Mouse (Mus musculus) spleen, postnatal 36 days (tissue): ENCODE measurements around the gene Gkn3.

Experiments used
- DNase-seq, 2 experiments: peaks; one replicate each; pipeline ENCODE4 v3.0.0; 2022; ENCODE audit warnings: low spot score in 2 of 2, mixed read lengths in 1 of 2

Gkn3 gene

DNA sequence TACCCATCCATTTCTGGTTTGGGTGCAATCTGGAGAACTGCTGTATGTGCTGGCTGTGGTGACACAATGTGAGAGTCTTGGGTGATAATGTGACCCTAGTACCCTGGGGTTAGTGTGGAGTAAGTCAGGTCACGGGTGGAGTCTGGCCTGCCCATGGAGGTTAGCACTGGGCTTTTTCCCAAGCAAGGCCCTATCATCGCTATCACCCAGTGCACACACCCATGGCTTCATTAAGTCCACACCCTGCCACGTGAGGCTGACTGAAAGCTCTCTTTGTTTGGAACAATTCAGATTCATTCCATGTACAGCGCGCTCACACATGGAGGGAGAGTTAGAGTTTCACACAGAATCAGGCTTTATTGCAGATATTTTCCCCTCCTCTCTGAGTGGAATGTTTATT is 34.3 kb downstream of the Gkn3 start:
- DNase-seq: no peak

DNA sequence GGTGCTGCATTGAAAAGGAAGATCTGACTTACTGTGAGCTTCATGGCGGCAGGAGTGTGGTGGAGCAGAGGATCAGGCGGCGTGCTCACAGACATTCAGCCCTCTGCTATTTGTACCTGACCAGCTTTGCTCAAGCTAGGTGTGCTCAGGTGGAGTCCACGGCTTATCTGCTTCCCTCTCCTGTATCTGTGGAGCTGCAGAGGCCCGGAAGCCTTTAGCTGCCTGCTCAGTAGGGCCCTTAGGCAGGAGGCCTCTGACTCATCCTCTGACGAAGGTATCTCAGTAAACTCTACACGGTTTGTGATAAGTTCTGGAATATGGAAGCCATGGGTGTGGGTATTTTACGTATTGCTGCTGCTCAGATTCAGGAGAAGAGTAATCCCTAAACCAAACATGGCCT is 37.9 kb downstream of the Gkn3 start, which contains the start of gene Gkn1:
TSS of gene Gkn1 (minus strand) at position 114 of the 400 bp plus-strand sequence.
- no peak for DNase-seq

DNA sequence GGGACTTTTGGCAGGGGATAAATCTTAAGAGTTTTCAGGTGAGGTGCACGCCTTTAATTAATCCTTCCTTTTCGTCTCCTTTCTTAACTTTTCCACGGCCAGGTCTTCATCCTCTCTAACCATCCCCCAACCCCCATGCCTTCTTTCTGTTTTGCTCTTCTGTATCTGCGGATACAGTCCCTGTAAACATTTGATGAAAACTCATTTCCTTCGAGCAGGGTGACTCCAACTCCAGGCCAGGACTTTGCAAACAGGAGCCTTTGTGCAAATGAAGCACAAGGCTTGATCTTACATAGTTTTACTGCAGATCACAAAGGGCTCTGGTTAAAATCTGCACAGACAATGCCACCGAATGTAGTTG is 52.8 kb downstream of the Gkn3 start:
- DNase-seq: no peak

DNA sequence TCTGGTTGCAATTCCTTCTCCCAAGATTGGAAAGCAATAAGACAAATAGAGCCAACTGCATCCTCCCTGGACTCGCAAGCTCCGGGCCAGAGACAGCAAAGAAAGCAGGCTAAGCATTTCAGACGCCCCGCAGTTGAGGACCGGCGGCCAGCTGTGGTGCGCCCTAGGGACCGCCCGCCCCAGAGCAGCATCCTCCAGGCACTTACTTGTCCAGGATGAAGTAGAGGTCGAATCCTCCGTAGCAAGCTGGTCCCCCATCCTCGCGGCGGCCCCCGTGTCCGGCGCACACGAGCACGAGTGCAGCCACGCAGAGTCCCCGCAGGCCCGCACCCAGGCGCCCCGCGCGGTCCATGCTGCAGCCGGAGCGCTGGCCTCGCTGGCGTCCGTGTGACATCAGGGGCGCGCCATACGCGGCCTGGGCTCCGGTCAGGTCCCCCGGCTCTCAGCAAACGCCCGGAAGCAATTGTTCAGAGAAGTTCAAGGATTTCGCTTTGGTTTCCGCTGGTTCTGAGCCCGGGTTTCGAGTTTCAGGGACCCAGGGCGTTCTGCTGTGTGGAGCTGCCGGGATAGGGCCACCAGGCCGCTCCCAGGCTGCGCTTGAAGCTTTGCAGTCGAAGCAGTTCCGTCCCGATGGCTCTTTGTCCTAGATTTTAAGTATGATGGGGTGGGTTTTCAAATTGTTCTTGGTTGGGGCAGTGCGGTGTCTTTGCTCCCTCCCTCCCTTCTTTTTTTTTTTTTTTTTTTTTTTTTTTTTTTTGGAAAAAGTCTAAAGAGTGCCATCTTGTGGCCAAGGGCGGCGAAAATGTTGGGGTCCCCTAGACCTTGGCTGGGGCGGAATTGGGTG is 53.4 kb downstream of the Gkn3 start, which contains the start of gene Antxr1:
TSS of gene Antxr1 (minus strand) at position 731 of the 844 bp plus-strand sequence.
- peak in 1 of 2 experiments; percentile 8 for DNase-seq

DNA sequence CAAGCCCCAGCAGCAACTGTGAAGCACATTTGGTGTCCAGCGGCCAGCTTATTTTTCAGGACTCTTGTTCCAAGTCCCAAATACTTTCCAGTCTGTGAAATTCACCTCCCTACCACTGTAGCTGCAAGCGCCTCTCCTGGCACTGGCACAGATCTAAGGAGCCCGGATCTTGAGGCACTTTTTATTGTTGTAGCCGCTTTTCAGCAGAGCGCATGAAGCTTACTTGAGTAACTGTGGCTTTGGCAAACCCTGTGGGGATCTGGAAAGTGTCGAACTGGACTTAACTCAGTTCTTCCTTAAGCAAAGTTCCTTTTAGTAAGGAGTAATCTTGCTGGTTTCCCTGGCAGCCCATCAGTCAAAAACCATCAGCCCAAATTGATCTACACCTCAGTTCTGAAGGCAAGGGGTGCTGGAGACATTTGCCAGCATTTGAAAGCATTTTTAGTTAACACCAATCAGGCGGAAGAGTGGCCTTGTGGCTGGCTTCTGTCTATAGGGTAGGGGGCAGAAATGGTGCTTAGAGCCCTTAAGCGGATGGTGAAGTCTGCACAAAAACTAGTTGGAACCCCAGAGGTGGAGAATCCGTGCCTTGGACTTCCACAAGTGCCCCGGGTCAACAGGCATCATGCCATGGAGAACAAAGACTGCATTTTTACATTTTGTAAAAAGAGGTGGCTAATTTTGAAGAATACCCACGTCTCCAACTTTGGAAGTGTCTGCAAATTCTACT is 54.2 kb downstream of the Gkn3 start:
- DNase-seq: no peak
